Mouse (Mus musculus): ENCODE measurements around the gene Igsf6.

GRCm38 (mm10) chr7:121034701-121035141, 39.7 kb downstream of the Igsf6 start:
- no peak for TF ChIP-seq POLR2A (IDR thresholded peaks at IDR 0.05; ENCODE audit: insufficient read depth, low read depth, low read length)
- no peak for TF ChIP-seq CTCF (IDR thresholded peaks at IDR 0.05)

Measured in heart, adult 2 months (tissue).